In the genomic region with DNA sequence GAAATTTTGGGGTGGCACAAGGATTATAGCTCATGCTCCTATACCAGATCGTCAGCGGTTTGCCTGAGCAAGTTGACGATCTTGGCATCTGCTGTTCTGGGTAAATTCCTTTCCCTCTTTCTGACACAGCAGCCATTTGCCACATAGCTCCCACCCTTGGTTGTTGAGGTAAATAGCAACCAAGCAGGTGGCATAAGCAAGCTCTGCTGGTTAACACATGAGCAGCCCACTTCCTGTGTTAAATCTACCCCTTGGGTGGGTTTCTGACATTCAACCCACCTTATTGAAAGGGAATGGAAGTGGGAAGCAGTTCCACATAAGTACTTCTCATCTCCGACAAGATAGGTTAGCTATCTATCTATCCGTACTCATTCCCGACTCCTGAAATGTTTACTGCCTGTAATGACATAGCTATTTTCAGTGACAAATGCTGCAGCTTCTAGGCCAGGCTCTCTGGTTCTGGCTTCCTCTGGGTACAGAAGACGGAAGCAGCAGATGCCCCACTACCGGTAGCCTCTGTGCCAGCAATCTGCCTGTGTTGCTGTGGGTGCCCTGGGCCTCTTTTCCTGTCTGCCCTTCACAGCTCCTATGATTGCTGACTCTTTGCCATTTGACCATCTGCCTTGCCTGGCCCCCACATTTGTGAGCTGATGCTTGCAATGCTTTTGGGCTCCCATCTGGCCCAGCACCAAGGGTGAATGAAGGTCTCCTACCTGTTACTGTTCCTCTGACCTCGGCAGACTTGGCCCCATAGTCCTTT, we compare ENCODE assay signal across 11 mouse cellular contexts. TPM values are rescaled to one million over a fixed set of nuclear protein-coding genes. Genes with fewer than 3 reads are reported as not detected.
DNase-seq lines count a peak whose midpoint lies in the region; ATAC-seq and TF ChIP-seq lines count a peak whose summit lies in the region.
"Had no signal": no experiment of that assay in that cellular context is flagged by ENCODE, and none has a peak within 500 bp of the region (broad histone marks: within the 10 kb centered on the region; RNA-seq: fewer than 3 reads in every experiment).

No protein-coding gene starts in this region.

- no peaks in the 10 kb centered on the region for H3K36me3 ChIP-seq in forebrain, postnatal 0 days (ENCODE audit: insufficient read depth)
- no peaks in the 10 kb centered on the region for H3K36me3 ChIP-seq in forebrain, embryonic 16.5 days (ENCODE audit: control insufficient read depth, insufficient read depth)
- H3K36me3 ChIP-seq: kidney, embryonic 15.5 days had no signal

- no peak overlapping the region for H3K27ac ChIP-seq in forebrain, postnatal 0 days (ENCODE audit: low read depth, low read length)
- no peak overlapping the region for H3K27ac ChIP-seq in forebrain, embryonic 16.5 days (ENCODE audit: low read length)
- H3K27ac ChIP-seq: kidney, embryonic 15.5 days had no signal

- TF ChIP-seq CTCF in forebrain, postnatal 0 days (IDR thresholded peaks at IDR 0.05; ENCODE audit: low read depth): no peak

- H3K4me3 ChIP-seq in forebrain, postnatal 0 days (ENCODE audit: low read depth, low read length): no peak overlapping the region
- H3K4me3 ChIP-seq in forebrain, embryonic 16.5 days (replicated peaks; ENCODE audit: low read length): no peak overlapping the region
- H3K4me3 ChIP-seq: kidney, embryonic 15.5 days had no signal

- H3K4me2 ChIP-seq in forebrain, postnatal 0 days (ENCODE audit: low read depth): no peak overlapping the region
- H3K4me2 ChIP-seq in forebrain, embryonic 16.5 days (ENCODE audit: low read length): no peak overlapping the region
- H3K4me2 ChIP-seq: kidney, embryonic 15.5 days; lung, embryonic 14.5 days had no signal

- peak; percentile 36; the same call in 1 of the 2 replicates for ATAC-seq in forebrain, postnatal 0 days
- no peak for ATAC-seq in forebrain, embryonic 16.5 days
- 0 out of 2 replicates have a peak, but pooled peaks have one; percentile 34 for ATAC-seq in megakaryocyte-erythroid progenitor cell, adult 5-6 weeks (replicated peaks; ENCODE audit: low FRiP score, low TSS enrichment, poor library complexity, severe bottlenecking)

- no peaks in the 10 kb centered on the region for H3K9me3 ChIP-seq in forebrain, postnatal 0 days (ENCODE audit: low read length)
- no peaks in the 10 kb centered on the region for H3K9me3 ChIP-seq in forebrain, embryonic 16.5 days (ENCODE audit: control insufficient read depth, low read length)
- H3K9me3 ChIP-seq: kidney, embryonic 15.5 days had no signal

- H3K4me1 ChIP-seq in forebrain, postnatal 0 days (ENCODE audit: insufficient read depth): no peaks in the 10 kb centered on the region; the same call in 1 of the 2 replicates
- H3K4me1 ChIP-seq in forebrain, embryonic 16.5 days (replicated peaks; ENCODE audit: control insufficient read depth, insufficient read depth, low read length): peaks cover under 1% of the 10 kb centered on the region

- no peak overlapping the region for H3K9ac ChIP-seq in forebrain, postnatal 0 days
- H3K9ac ChIP-seq in forebrain, embryonic 16.5 days (replicated peaks; ENCODE audit: low read depth, low read length): no peak overlapping the region
- H3K9ac ChIP-seq: kidney, embryonic 15.5 days; lung, embryonic 14.5 days had no signal

- DNase-seq in forebrain, postnatal 0 days: no peak
- DNase-seq in 416B (ENCODE audit: low read depth): peak; percentile 56
- DNase-seq in cerebellum, adult 9-10 months: peak; percentile 98
- no peak for DNase-seq in kidney, adult 8-10 months
- no peak for DNase-seq in lung, postnatal 36 days
- no peak for DNase-seq in right cerebral cortex, postnatal 36 days (ENCODE audit: low spot score in 2 of 2)
- DNase-seq: lung, embryonic 14.5 days had no signal

- 78% methylated on average over 9 of the region's 9 CpGs for WGBS in forebrain, postnatal 0 days
- WGBS in forebrain, embryonic 16.5 days: 81% methylated on average over 9 of the region's 9 CpGs

- H3K27me3 ChIP-seq in forebrain, postnatal 0 days (ENCODE audit: insufficient read depth, low read length): no peaks in the 10 kb centered on the region
- H3K27me3 ChIP-seq in forebrain, embryonic 16.5 days (replicated peaks; ENCODE audit: control insufficient read depth, insufficient read depth, low read length): no peaks in the 10 kb centered on the region

RNA-seq across cellular contexts. Expression of gene Zyx, which starts 5.9 kb away (rescaled TPM):
- 30.5 and 35.6 TPM in 2 replicates for total RNA-seq in forebrain, postnatal 0 days (2014; rRNA removed)
- polyA plus RNA-seq in forebrain, postnatal 0 days (2015; fragmentation: Nextera tagmentation; extraction: Ambion mirVana): 43.5 and 51.6 TPM in 2 replicates
- polyA plus RNA-seq in forebrain, embryonic 16.5 days (2015; fragmentation: Nextera tagmentation; extraction: Ambion mirVana): 33.6 and 37.1 TPM in 2 replicates
- total RNA-seq in megakaryocyte-erythroid progenitor cell, adult 5-6 weeks (2014; fragmentation: Nextera tagmentation): 43.6 and 51.9 TPM in 2 replicates
- 8.7 and 15.9 TPM in 2 replicates for total RNA-seq in megakaryocyte-erythroid progenitor cell, adult 5-6 weeks (2017)

RNA-seq across cellular contexts. Expression of gene Fam131b, which starts 19.1 kb away (rescaled TPM):
- total RNA-seq in forebrain, postnatal 0 days (2014; rRNA removed): 59.2 and 72.2 TPM in 2 replicates
- polyA plus RNA-seq in forebrain, postnatal 0 days (2015; fragmentation: Nextera tagmentation; extraction: Ambion mirVana): 5.3 and 5.6 TPM in 2 replicates
- 5.3 and 7.1 TPM in 2 replicates for polyA plus RNA-seq in forebrain, embryonic 16.5 days (2015; fragmentation: Nextera tagmentation; extraction: Ambion mirVana)
- total RNA-seq in megakaryocyte-erythroid progenitor cell, adult 5-6 weeks (2014; fragmentation: Nextera tagmentation): not detected in 2 replicates
- not detected in 2 replicates for total RNA-seq in megakaryocyte-erythroid progenitor cell, adult 5-6 weeks (2017)

RNA-seq across cellular contexts. Expression of gene Epha1, which starts 29.5 kb away (rescaled TPM):
- total RNA-seq in forebrain, postnatal 0 days (2014; rRNA removed): 0.62 and 0.86 TPM in 2 replicates
- 0.20 and 0.67 TPM in 2 replicates for polyA plus RNA-seq in forebrain, postnatal 0 days (2015; fragmentation: Nextera tagmentation; extraction: Ambion mirVana)
- 0.14 and 0.27 TPM in 2 replicates for polyA plus RNA-seq in forebrain, embryonic 16.5 days (2015; fragmentation: Nextera tagmentation; extraction: Ambion mirVana)
- total RNA-seq in megakaryocyte-erythroid progenitor cell, adult 5-6 weeks (2014; fragmentation: Nextera tagmentation): not detected in 2 replicates
- not detected in 2 replicates for total RNA-seq in megakaryocyte-erythroid progenitor cell, adult 5-6 weeks (2017)

RNA-seq across cellular contexts. Expression of gene Tas2r143, which starts 56.5 kb away (rescaled TPM):
- total RNA-seq in forebrain, postnatal 0 days (2014; rRNA removed): not detected in 2 replicates
- polyA plus RNA-seq in forebrain, postnatal 0 days (2015; fragmentation: Nextera tagmentation; extraction: Ambion mirVana): not detected in 2 replicates
- polyA plus RNA-seq in forebrain, embryonic 16.5 days (2015; fragmentation: Nextera tagmentation; extraction: Ambion mirVana): not detected in 2 replicates
- 1.3 TPM in 1 of 2 replicates, not detected in the other for total RNA-seq in megakaryocyte-erythroid progenitor cell, adult 5-6 weeks (2014; fragmentation: Nextera tagmentation)
- total RNA-seq in megakaryocyte-erythroid progenitor cell, adult 5-6 weeks (2017): not detected in 2 replicates
- total RNA-seq: left cerebral cortex, postnatal 14 days had no signal
- polyA plus RNA-seq: kidney, embryonic 15.5 days; lung, embryonic 14.5 days had no signal

RNA-seq across cellular contexts. Expression of gene Clcn1, which starts 57.1 kb away (rescaled TPM):
- 1.8 and 3.3 TPM in 2 replicates for total RNA-seq in forebrain, postnatal 0 days (2014; rRNA removed)
- 0.55 and 0.74 TPM in 2 replicates for polyA plus RNA-seq in forebrain, postnatal 0 days (2015; fragmentation: Nextera tagmentation; extraction: Ambion mirVana)
- polyA plus RNA-seq in forebrain, embryonic 16.5 days (2015; fragmentation: Nextera tagmentation; extraction: Ambion mirVana): 1.6 and 2.0 TPM in 2 replicates
- not detected in 2 replicates for total RNA-seq in megakaryocyte-erythroid progenitor cell, adult 5-6 weeks (2014; fragmentation: Nextera tagmentation)
- total RNA-seq in megakaryocyte-erythroid progenitor cell, adult 5-6 weeks (2017): not detected in 2 replicates
- polyA plus RNA-seq: lung, embryonic 14.5 days had no signal

Comparison
In these comparisons a context has a peak if more than half of its experiments do, and no peak if none do; other contexts are left out.
1. DNase-seq: peak in 416B (single experiment) and cerebellum, adult 9-10 months (single experiment); none in forebrain, postnatal 0 days (single experiment), kidney, adult 8-10 months (0 of 2), lung, postnatal 36 days (single experiment) and right cerebral cortex, postnatal 36 days (0 of 2).
2. RNA of gene Fam131b, which starts 19.1 kb away (total RNA-seq): 59.2 to 72.2 TPM in forebrain, postnatal 0 days; not detected in megakaryocyte-erythroid progenitor cell, adult 5-6 weeks; every median in the first group is over 10 times any median in the second.